Comparison of ENCODE assay signal across 24 mouse cellular contexts in genomic region chr19:10312072-10312471, GRCm38 (mm10). TPM values are rescaled to one million over a fixed set of nuclear protein-coding genes. Genes with fewer than 3 reads are reported as not detected.
DNase-seq lines count a peak whose midpoint lies in the region; ATAC-seq lines count a peak whose summit lies in the region.
"Had no signal": no experiment of that assay in that cellular context is flagged by ENCODE, and none has a peak within 500 bp of the region (broad histone marks: within the 10 kb centered on the region; RNA-seq: fewer than 3 reads in every experiment).

No protein-coding gene starts in this region.

- H3K4me2 ChIP-seq in kidney, embryonic 16.5 days (replicated peaks; ENCODE audit: low read depth, low read length): no peak overlapping the region
- H3K4me2 ChIP-seq in lung, embryonic 16.5 days (ENCODE audit: low read depth, low read length): no peak overlapping the region
- H3K4me2 ChIP-seq: forebrain, embryonic 13.5 days; heart, embryonic 13.5 days; hindbrain, embryonic 12.5 days; hindbrain, embryonic 15.5 days had no signal

- WGBS in kidney, embryonic 16.5 days: 68% methylated on average over 8 of the region's 8 CpGs
- 47% methylated on average over 8 of the region's 8 CpGs for WGBS in lung, embryonic 16.5 days

- peaks cover 7% of the 10 kb centered on the region; the same call in 1 of the 2 replicates for H3K4me1 ChIP-seq in kidney, embryonic 16.5 days (ENCODE audit: insufficient read depth, low read length)
- peaks cover 10% of the 10 kb centered on the region for H3K4me1 ChIP-seq in lung, embryonic 16.5 days (replicated peaks; ENCODE audit: control insufficient read depth, insufficient read depth, low read length)
- H3K4me1 ChIP-seq: heart, embryonic 13.5 days; hindbrain, embryonic 15.5 days had no signal

- peak; percentile 36; the same call in 1 of the 2 replicates for ATAC-seq in kidney, embryonic 16.5 days (ENCODE audit: low FRiP score, low TSS enrichment)
- peak; percentile 51 for ATAC-seq in lung, embryonic 16.5 days (ENCODE audit: low read depth)
- ATAC-seq: forebrain, embryonic 13.5 days; forebrain, embryonic 16.5 days; Patski had no signal

- H3K27ac ChIP-seq in kidney, embryonic 16.5 days (ENCODE audit: low read length): no peak overlapping the region
- H3K27ac ChIP-seq in lung, embryonic 16.5 days (ENCODE audit: low read length): no peak overlapping the region; the same call in 1 of the 2 replicates
- H3K27ac ChIP-seq: forebrain, embryonic 10.5 days; forebrain, embryonic 13.5 days; heart, embryonic 13.5 days; hindbrain, embryonic 12.5 days; hindbrain, embryonic 15.5 days had no signal

- peak; percentile 56 for DNase-seq in adrenal gland, postnatal 10 days
- DNase-seq in adrenal gland, adult 18-20 months (ENCODE audit: low spot score in 2 of 2): no peak
- DNase-seq in heart, adult 11 months: peak; percentile 86
- no peak for DNase-seq in heart, adult 9 months (ENCODE audit: low spot score in 2 of 2)
- no peak for DNase-seq in kidney, postnatal 10 days
- no peak for DNase-seq in lung, adult 18-20 months
- DNase-seq: adrenal gland, adult 2 months; cerebellum, adult 11 months; cerebellum, adult 2 months; cerebellum, adult 9-11 months; cerebellum, postnatal 25 days; gastrocnemius, postnatal 10 days; gastrocnemius, postnatal 36 days had no signal

- no peaks in the 10 kb centered on the region; the same call in 1 of the 2 replicates for H3K27me3 ChIP-seq in kidney, embryonic 16.5 days (ENCODE audit: insufficient read depth, low read length)
- no peaks in the 10 kb centered on the region; the same call in 1 of the 2 replicates for H3K27me3 ChIP-seq in lung, embryonic 16.5 days (ENCODE audit: control insufficient read depth, insufficient read depth, low read depth, low read length)
- H3K27me3 ChIP-seq: forebrain, embryonic 13.5 days; hindbrain, embryonic 15.5 days had no signal

- no peak overlapping the region for H3K9ac ChIP-seq in kidney, embryonic 16.5 days (replicated peaks; ENCODE audit: low read length)
- H3K9ac ChIP-seq in lung, embryonic 16.5 days (ENCODE audit: low read length): no peak overlapping the region
- H3K9ac ChIP-seq: forebrain, embryonic 13.5 days; heart, embryonic 13.5 days; hindbrain, embryonic 12.5 days; hindbrain, embryonic 15.5 days had no signal

- H3K9me3 ChIP-seq in kidney, embryonic 16.5 days (ENCODE audit: low read length): no peaks in the 10 kb centered on the region
- H3K9me3 ChIP-seq in lung, embryonic 16.5 days (ENCODE audit: control insufficient read depth, low read length): no peaks in the 10 kb centered on the region
- H3K9me3 ChIP-seq: forebrain, embryonic 10.5 days; forebrain, embryonic 13.5 days; heart, embryonic 13.5 days; hindbrain, embryonic 12.5 days; hindbrain, embryonic 15.5 days had no signal

- H3K36me3 ChIP-seq in kidney, embryonic 16.5 days (ENCODE audit: insufficient read depth, low read length): no peaks in the 10 kb centered on the region
- no peaks in the 10 kb centered on the region for H3K36me3 ChIP-seq in lung, embryonic 16.5 days (ENCODE audit: control insufficient read depth, insufficient read depth, low read length)
- H3K36me3 ChIP-seq: forebrain, embryonic 10.5 days; heart, embryonic 13.5 days; hindbrain, embryonic 12.5 days; hindbrain, embryonic 15.5 days had no signal

- H3K4me3 ChIP-seq in kidney, embryonic 16.5 days (ENCODE audit: low read length): no peak overlapping the region
- no peak overlapping the region for H3K4me3 ChIP-seq in lung, embryonic 16.5 days (ENCODE audit: low read length)
- H3K4me3 ChIP-seq: forebrain, embryonic 10.5 days; forebrain, embryonic 13.5 days; heart, embryonic 13.5 days; hindbrain, embryonic 12.5 days; hindbrain, embryonic 15.5 days had no signal

RNA-seq across cellular contexts. Expression of gene Dagla, which starts 7.4 kb away (rescaled TPM):
- total RNA-seq in adrenal gland, postnatal 10 days (2021): 1 to 10 TPM; 6.3 to 8.4 TPM
- total RNA-seq in adrenal gland, adult 18-20 months (2021): 10 to 100 TPM in 1 of 2 experiments, 1 to 10 TPM in 1; 6.2 to 12.5 TPM
- 3.2 and 4.2 TPM in 2 replicates for polyA plus RNA-seq in kidney, embryonic 16.5 days (2015; fragmentation: Nextera tagmentation; extraction: Ambion mirVana)
- polyA plus RNA-seq in lung, embryonic 16.5 days (2015; fragmentation: Nextera tagmentation; extraction: Ambion mirVana): 3.0 and 3.2 TPM in 2 replicates
- total RNA-seq: common myeloid progenitor, adult 5-6 weeks; hematopoietic stem cell, adult 5-6 weeks had no signal

Comparison
In these comparisons a context has a peak if more than half of its experiments do, and no peak if none do; other contexts are left out.
1. DNase-seq: peak in adrenal gland, postnatal 10 days (single experiment) and heart, adult 11 months (single experiment); none in adrenal gland, adult 18-20 months (0 of 2), heart, adult 9 months (0 of 2), kidney, postnatal 10 days (single experiment) and lung, adult 18-20 months (0 of 2).